Mouse (Mus musculus) kidney, postnatal 36 days (tissue): ENCODE results near the gene Fbxo17.
"Not testable (repeated sequence)": the region's sequence is repeated elsewhere in the genome, so short reads cannot be mapped to it uniquely, and the experiment has no call there.

Experiments
- DNase-seq, 2 experiments: peaks; one replicate each; pipeline ENCODE4 v3.0.0; 2021 to 2022; ENCODE audit warnings: mixed read lengths in 2 of 2

The Fbxo17 gene

DNA sequence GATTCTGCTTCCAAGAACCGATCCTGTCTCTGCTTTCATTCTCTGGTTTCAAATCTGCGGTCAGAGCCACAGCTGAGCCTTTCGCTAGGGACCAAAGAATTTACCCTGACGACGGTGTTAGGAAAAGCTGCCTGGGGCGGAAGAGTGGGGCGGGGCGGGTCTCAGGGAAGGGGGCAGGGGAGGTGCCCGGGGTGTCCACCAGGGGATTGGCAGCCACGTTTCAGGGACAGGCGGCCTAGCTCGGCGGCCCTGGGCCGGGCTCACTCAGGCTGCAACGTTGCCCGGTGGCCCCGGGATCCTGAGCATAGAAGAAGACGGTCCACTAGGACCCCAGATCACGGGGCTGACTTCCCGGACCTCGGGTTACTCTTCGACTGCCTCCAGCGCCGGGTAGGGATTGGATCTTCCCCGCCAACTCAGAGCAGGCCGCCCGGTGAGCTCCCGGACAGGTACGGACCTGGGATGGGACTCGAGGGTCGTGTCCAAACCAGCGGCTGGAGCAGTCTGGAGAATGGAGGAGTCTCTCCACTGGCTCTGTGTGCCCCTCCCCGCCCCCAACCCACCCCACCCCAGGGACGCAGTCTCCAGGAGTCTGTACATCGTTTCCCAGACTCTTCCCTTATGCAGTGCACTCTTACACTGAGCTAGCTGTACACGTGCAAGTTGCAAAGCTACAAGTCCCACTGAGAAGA lies at the start of gene Fbxo17:
TSS of gene Fbxo17 (plus strand) at position 215 of the 692 bp plus-strand sequence.
- DNase-seq: peak; percentile 47 to 73

DNA sequence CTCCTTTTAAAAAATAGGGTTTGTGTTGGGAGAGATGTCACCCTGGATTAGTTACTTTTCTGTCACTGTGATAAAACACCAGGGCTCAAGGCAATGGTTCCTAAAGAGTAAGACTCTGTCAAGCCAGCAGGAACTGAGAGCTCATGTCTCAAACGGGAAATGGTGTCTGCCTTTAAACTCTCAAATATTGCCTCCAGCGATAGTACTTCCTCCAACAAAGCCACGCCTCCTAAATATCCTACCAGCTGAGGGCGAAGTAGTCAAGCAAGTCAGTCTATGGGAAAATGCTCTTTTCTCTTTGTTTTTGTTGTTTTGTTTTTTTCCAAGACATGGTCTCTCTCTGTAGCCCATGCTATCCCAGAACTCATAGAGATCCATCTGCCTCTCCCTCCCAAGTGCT lies 45.4 kb upstream of the Fbxo17 start:
- DNase-seq: no peak

DNA sequence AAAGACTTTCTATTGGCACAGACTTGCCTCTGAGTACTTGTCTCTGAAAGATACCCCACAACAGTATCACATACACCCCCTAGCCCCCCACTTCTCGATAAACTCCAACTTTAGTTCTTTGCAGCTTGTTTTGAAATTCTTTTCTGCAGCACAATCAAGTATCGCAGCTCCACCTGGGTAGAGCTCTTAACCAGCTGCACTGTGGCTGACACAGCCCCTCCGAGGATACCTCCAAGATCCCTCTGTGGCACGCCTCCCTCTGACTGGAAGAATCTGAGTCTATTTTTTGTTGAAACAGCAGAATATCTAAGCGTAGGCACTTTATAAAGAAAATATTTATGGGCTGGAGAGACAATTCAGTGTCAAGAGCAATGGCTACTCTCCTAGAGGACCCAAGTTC lies 44.3 kb upstream of the Fbxo17 start:
- DNase-seq: no peak

GRCm38 (mm10) chr7:28672786-28673185 lies 43.8 kb upstream of the Fbxo17 start:
- DNase-seq: not testable (repeated sequence)

DNA sequence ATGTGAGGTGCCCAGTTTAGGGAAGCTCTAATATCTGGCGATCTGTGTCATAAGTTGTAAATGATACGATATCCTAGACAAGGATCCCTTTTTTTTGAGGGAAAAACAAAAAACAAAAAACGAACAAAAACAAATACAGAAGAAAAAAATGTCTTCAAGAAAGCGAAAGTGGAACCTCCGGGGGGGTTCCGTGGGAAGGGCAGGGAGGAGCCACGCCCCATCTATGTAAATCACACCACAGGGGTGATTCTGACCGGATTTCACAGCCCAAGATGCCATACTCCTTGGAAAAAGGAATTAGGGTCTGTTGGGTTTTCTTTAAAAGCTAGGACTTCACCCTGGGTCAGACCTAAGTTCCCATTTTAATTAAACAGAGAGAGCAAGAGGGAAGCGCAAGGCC lies 41.6 kb upstream of the Fbxo17 start:
- DNase-seq: no peak

DNA sequence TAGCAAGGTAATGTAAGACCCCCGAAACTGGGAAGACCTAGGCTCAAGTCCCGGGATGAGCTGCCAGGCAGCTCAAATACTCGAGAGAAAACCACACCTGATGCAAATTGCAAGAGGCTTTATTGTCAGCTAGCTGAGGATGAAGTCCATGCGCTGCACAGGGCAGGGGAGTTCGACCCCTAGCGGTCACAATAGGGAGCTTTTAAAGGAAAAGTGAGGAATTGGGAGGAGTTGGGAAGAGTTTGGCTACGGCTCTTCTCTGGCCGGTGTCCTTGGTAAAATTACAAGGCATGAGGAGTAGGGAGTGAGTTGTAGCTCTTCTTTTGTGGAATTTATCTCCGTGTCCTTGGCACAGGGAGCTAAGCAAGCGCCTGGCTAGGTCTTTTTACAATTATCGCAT lies 40.9 kb upstream of the Fbxo17 start:
- DNase-seq: peak; percentile 8 to 48

DNA sequence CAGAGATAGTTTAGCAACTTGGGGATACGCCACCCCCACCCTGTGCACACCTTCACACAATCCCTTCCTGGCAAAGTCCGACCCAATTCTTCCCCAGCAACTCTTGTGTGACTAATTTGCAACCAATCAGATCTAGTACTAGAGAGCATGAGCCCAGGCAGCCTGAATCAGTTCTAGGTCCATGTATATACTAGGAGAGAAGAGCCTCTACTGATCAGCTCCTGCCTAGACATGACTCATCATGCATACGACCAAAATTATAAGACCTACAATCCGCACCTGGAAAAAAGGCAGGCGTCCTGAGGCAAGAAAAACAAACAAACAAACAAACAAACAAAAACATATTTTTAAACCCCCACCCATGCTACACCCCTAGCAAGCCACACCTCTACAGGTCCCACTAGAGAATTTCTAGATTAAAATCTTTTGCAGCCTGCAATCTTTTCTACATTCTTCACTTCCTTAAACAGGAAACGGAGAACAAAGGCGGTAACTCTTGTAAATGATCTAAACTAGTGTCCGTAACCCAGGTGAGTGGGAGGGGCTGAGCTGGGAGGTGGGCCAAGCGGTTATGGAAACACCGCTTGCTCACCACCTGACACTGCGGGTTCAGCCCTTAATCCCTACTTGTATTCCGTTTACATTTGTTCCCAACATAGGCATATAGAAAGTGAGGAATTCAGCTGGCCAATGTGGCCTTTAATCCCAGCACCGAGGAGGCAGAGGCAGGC lies 39.6 kb upstream of the Fbxo17 start:
- DNase-seq: no peak

DNA sequence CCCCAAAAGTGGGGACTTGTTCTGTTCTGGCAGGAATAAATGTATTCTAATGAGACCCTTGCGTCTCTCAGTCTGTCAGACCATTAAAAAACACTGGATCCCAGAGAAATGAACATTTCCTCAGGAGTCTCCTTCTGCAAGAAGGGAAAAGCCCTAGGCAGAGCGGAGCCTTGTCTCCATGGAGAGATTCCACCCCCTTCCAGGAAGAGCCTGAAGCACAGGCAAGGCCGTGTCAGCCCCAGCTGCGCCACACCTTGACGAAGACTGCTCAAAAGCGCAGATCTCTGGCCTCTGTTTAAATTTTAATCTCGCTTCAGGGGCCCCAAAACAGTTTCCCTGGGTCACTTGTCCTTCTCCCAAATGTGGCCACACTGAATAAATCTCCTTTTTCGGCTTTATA lies 39.0 kb upstream of the Fbxo17 start:
- DNase-seq: no peak

DNA sequence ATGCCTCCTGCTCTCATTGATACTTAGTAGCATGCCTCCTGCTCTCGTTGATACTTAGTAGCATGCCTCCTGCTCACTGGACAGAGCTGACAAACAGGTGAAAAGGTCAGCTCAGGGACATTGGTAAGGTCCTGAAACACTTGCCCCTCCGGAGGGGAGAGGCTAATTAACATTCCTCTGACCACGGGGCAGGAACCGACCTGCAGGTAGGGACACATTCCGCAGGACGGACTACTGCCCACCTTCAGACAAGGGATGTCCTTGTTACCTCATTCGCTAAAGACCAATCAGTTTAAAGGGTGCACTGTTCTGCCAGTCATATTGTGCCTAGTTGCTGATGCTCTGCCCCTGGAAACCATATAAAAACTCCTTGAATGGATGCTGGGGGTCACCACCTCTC lies 25.5 kb upstream of the Fbxo17 start:
- DNase-seq: no peak

- DNase-seq: no peak
Observed at GRCm38 (mm10) chr7:28692545-28693320, 23.9 kb upstream of the Fbxo17 start, which contains the start of gene Fbxo27. Gene Fbxo27, plus strand, starts transcription at chr7:28692849.

DNA sequence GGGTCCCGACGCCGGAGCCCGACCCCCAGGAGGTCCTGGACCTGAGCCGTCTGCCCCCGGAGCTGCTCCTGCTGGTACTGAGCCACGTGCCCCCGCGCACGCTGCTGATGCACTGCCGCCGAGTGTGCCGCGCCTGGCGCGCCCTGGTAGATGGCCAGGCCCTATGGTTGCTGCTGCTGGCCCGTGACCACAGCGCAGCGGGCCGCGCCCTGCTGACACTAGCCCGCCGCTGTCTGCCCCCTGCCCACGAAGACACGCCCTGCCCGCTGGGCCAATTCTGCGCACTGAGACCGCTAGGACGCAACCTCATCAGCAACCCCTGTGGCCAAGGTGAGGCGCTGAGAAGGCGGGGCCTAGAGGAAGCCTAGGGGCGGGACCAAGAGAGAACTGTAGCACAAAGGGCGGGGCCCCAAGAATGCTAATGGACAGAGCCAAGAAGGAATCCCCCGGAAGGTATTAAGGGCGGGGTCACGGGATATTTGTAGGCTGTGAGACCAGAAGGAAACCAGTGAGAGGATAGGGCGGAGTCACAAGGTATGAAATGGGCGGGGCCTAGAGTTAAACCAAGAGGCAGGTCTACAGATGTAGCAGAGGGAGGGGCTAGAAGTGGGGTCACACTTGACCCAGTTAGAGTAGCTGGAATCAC lies 23.2 kb upstream of the Fbxo17 start:
- DNase-seq: peak; percentile 68 to 72

DNA sequence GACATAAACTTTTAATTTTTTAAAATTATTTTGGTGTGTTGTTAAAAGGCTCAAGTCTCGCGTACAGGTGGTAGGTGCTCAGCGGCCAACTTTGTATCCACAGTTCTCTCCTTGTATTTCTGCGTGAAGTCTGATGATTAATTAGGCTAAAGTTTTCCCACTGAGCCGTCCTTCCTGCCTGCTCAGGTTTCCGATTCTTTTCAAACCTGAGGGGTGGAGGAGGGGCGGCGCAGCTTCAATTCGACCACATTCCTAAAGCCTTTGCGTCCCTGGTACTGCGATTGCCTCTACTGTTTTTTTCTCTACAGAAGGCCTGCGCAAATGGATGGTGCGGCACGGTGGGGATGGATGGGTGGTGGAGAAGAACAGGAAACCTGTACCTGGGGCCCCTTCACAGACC lies 22.2 kb upstream of the Fbxo17 start:
- peak in 1 of 2 experiments; percentile 10 for DNase-seq

DNA sequence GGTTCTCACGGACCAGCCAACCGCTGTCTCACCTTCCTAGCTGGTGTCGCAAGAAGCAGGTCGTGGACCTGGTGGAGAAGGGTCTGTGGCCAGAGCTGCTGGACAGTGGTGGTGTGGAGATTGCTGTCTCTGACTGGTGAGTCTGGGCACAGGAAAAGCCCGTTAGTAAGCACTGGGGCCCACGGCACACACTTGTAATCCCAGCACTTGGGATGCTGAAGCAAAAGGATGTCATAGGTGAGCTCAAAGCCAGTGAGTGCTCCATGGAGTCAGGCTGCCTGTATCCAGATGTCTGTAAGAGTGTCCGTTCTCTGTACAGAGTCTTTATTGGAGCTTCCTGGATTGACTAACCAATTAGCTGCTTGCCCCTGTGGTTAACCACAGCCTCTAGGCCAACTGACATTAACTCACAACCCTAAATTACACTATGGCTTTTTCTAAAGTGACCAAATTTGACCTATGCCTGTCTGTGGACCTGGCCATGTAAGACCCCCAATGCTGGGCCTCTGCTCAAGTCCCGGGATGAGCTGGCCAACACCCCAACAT lies 21.6 kb upstream of the Fbxo17 start:
- no peak for DNase-seq

- DNase-seq: no peak
Observed at GRCm38 (mm10) chr7:28697277-28697676, 19.3 kb upstream of the Fbxo17 start.

DNA sequence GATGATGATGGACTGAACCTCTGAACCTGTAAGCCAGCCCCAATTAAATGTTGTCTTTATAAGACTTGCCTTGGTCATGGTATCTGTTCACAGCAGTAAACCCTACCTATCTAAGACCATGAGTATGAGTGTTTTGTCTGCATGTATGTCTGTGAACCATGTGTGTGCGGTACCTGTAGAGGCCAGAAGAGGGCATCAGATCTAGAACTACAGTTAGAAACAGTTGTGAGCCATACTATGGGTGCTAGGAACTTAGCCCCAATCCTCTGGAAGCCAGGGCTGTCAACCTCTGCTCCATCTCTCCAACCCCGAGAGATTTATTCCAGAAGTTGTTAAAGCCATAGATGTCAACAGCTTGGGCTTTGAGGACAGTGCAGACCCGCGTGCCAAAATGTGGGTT lies 16.3 kb upstream of the Fbxo17 start:
- no peak for DNase-seq

GRCm38 (mm10) chr7:28701306-28701705 lies 15.3 kb upstream of the Fbxo17 start:
- not testable (repeated sequence) for DNase-seq

DNA sequence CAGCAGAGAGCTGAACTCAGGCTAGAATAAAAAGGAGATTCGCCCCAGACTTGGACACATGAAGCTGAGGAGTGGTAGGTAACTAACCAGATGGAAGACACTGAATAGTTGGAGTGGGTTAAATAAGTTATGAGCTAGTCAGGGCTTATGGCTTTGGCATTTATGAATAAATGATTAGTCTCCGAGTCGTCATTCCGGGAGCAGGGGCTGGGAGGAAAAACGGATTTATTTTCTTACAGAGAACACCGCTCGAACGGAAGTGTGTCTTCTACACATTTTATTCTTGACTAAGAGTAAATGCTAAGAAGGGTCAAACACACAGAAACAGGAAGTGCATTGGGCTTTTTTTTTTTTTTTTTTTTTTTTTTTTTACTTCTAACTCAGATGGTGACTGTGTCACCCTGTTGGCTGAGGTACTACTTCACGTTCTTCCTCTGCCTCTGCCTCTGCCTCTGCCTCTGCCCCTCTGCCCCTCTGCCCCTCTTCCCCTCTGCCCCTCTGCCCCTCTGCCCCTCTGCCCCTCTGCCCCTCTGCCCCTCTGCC lies 13.9 kb upstream of the Fbxo17 start:
- no peak for DNase-seq

DNA sequence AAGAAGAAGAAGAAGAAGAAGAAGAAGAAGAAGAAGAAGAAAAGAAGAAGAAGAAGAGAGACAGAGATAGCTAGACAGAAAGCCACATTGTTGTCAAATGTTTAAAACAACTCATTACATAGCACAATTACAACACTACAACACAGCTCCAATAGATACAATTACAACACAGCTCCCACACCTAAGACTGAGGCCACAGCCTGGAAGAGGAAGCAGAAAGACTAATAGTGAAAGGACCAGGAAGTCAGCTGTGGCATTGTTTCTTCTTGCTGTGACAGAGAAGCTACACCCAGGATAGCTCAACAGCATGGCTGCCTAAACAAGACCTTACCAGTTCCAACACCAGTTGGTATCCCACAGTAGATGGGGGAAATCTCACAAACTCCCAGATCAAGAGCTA lies 7.2 kb upstream of the Fbxo17 start:
- DNase-seq: no peak

DNA sequence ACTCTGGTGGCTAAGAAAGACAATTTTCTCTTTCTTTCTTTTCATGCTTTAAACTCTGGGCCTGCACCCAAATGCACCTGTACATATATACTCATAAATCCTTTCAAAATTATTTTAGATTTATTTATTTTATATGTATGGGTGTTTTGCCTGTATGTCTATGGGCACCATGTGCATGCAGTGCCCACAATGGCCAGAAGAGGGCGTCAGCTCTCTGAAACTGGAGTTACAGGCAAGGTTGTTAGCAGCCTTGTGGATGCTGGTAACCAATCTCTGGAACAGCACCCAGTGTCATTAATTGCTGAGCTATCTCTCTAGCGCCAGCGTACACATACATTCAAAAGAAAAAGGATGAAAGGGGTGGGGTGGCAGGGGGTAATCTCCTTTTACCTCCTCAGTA lies 5.6 kb upstream of the Fbxo17 start:
- peak in 1 of 2 experiments; percentile 19 for DNase-seq

- no peak for DNase-seq
Observed at GRCm38 (mm10) chr7:28714667-28715066, 1.9 kb upstream of the Fbxo17 start.

- DNase-seq: no peak
Observed at GRCm38 (mm10) chr7:28715598-28715997, 1.0 kb upstream of the Fbxo17 start.

GRCm38 (mm10) chr7:28717726-28718125 lies 1.1 kb downstream of the Fbxo17 start:
- DNase-seq: no peak
